Mouse (Mus musculus) 416B (cell line): ENCODE measurements around the gene Adprm.

Source experiments
- DNase-seq: peaks from one replicate; pipeline ENCODE4 v3.0.0; 2011; ENCODE audit warnings: low read depth

Gene Adprm

GRCm38 (mm10) chr11:67076781-67077180, 24.4 kb upstream of the Adprm start:
- DNase-seq, result peak; percentile 82

GRCm38 (mm10) chr11:67075036-67075435, 22.6 kb upstream of the Adprm start:
- no peak for DNase-seq

- DNase-seq, result no peak
Observed at GRCm38 (mm10) chr11:67072615-67073130, 20.3 kb upstream of the Adprm start.

GRCm38 (mm10) chr11:67067741-67068140, 15.3 kb upstream of the Adprm start:
- DNase-seq, result no peak

GRCm38 (mm10) chr11:67062726-67063125, 10.3 kb upstream of the Adprm start:
- no peak for DNase-seq

- DNase-seq, result no peak
Observed at GRCm38 (mm10) chr11:67061311-67061710, 8.9 kb upstream of the Adprm start.

GRCm38 (mm10) chr11:67054754-67055365, 2.5 kb upstream of the Adprm start:
- no peak for DNase-seq

GRCm38 (mm10) chr11:67051676-67052320, 596 bp downstream of the Adprm start:
- DNase-seq, result peak; percentile 8

- peak; percentile 18 for DNase-seq
Observed at GRCm38 (mm10) chr11:67049256-67049655, 3.1 kb downstream of the Adprm start.

GRCm38 (mm10) chr11:67048496-67048895, 3.9 kb downstream of the Adprm start:
- no peak for DNase-seq

GRCm38 (mm10) chr11:67047199-67047598, 5.2 kb downstream of the Adprm start:
- peak; percentile 82 for DNase-seq

GRCm38 (mm10) chr11:67044959-67045358, 7.4 kb downstream of the Adprm start:
- DNase-seq, result no peak

GRCm38 (mm10) chr11:67043007-67043406, 9.4 kb downstream of the Adprm start:
- DNase-seq, result no peak

- DNase-seq, result no peak
Observed at GRCm38 (mm10) chr11:67040483-67040882, 11.9 kb downstream of the Adprm start.

GRCm38 (mm10) chr11:67039799-67040198, 12.6 kb downstream of the Adprm start:
- DNase-seq, result no peak

GRCm38 (mm10) chr11:67036892-67037291, 15.5 kb downstream of the Adprm start:
- no peak for DNase-seq

- no peak for DNase-seq
Observed at GRCm38 (mm10) chr11:67036229-67036628, 16.2 kb downstream of the Adprm start.

GRCm38 (mm10) chr11:67034775-67035485, 17.5 kb downstream of the Adprm start:
- no peak for DNase-seq

- DNase-seq, result no peak
Observed at GRCm38 (mm10) chr11:67031603-67031915, 20.8 kb downstream of the Adprm start.

- no peak for DNase-seq
Observed at GRCm38 (mm10) chr11:67030904-67031602, 21.3 kb downstream of the Adprm start.

GRCm38 (mm10) chr11:67024867-67025477, 27.4 kb downstream of the Adprm start, which contains the start of gene Tmem220:
Tmem220 (plus strand) TSS chr11:67025154.
- DNase-seq, result peak; percentile 95

GRCm38 (mm10) chr11:67023802-67024340, 28.5 kb downstream of the Adprm start:
- peak; percentile 18 for DNase-seq
